Mouse (Mus musculus) inflammation-experienced regulatory T-cells (primary cell): ENCODE measurements around the gene Agtr2. TPM values are rescaled to one million over a fixed set of nuclear protein-coding genes. Genes with fewer than 3 reads are reported as not detected.

Experiments
- polyA plus RNA-seq, 2 experiments: library from polyadenylated mRNA; unstranded; fragments of 100-300 nt; shearing (Covaris generic); gene quantifications; one replicate each; pipeline ENCODE4 v1.2.1; 2017

Gene Agtr2
- polyA plus RNA-seq, result under 1 TPM in 1 of 2 experiments, not detected in 1; 0.05 TPM

GRCm38 (mm10) chrX:21484414-21484813 is at the start of gene Agtr2:
Gene Agtr2 (plus strand): TSS chrX:21484544.

Other genes with a start within 250 kb of the Agtr2 start
- not detected for gene Slc6a14, start 230.4 kb downstream of the Agtr2 start, polyA plus RNA-seq